Mouse (Mus musculus) CH12.LX (cell line): ENCODE measurements around the gene Pip5k1c.

Source experiments
- CHD1 ChIP-seq: IDR thresholded peaks from 2 replicates; pipeline ENCODE4 v1.6.1; 2012; ENCODE audit warnings: low read depth, low read length, improper control_type of control experiment, inconsistent platforms
- CTCF ChIP-seq, 2 experiments: IDR thresholded peaks in 1 of 2; conservative IDR thresholded peaks in 1 of 2; 2 replicates each; pipeline ENCODE4 v1.5.1; 2011 to 2012; ENCODE audit warnings: low read depth in 2 of 2, low read length in 2 of 2, improper control_type of control experiment in 1 of 2, inconsistent platforms in 1 of 2, mild to moderate bottlenecking in 1 of 2, moderate library complexity in 1 of 2
- ETS1 ChIP-seq: conservative IDR thresholded peaks from 2 replicates; pipeline ENCODE4 v1.6.1; 2012; ENCODE audit warnings: low read depth, mild to moderate bottlenecking, inconsistent platforms, low read length, improper control_type of control experiment, moderate library complexity
- POLR2A ChIP-seq: IDR thresholded peaks from 2 replicates; pipeline ENCODE4 v1.6.1; 2011; ENCODE audit warnings: low read depth, mild to moderate bottlenecking, improper control_type of control experiment, low read length
- SMC3 ChIP-seq: IDR thresholded peaks from 2 replicates; pipeline ENCODE4 v1.6.1; 2011; ENCODE audit warnings: low read depth, low read length, improper control_type of control experiment

- no peak for TF ChIP-seq CTCF (conservative IDR thresholded peaks at IDR 0.05 in 1 of 2, IDR thresholded peaks at IDR 0.05 in 1 of 2; ENCODE audit: low read depth in 2 of 2, low read length in 2 of 2)
- TF ChIP-seq SMC3: no peak
- TF ChIP-seq ETS1: no peak
- no peak for TF ChIP-seq POLR2A
- TF ChIP-seq CHD1: no peak
These were observed 42.9 kb downstream of the Pip5k1c start for GRCm38 (mm10) chr10:81335393-81336340.
